Mouse (Mus musculus) urinary bladder, postnatal 25 days (tissue): Measurements from ENCODE around the gene Ide.

Experiments
- DNase-seq: peaks from one replicate; pipeline ENCODE4 v3.0.0; 2022; ENCODE audit warnings: low spot score

Ide gene

GRCm38 (mm10) chr19:37333357-37333756 lies 4.3 kb downstream of the Ide start:
- no peak for DNase-seq

GRCm38 (mm10) chr19:37332726-37333125 lies 4.9 kb downstream of the Ide start:
- no peak for DNase-seq

- DNase-seq = no peak
Observed at GRCm38 (mm10) chr19:37327216-37327615, 10.4 kb downstream of the Ide start.

GRCm38 (mm10) chr19:37323566-37323965 lies 14.1 kb downstream of the Ide start:
- no peak for DNase-seq

GRCm38 (mm10) chr19:37320802-37321619 lies 16.6 kb downstream of the Ide start:
- DNase-seq = no peak

- DNase-seq = no peak
Observed at GRCm38 (mm10) chr19:37317359-37317758, 20.3 kb downstream of the Ide start.

- DNase-seq = no peak
Observed at GRCm38 (mm10) chr19:37315091-37315490, 22.6 kb downstream of the Ide start.

- no peak for DNase-seq
Observed at GRCm38 (mm10) chr19:37311426-37311825, 26.2 kb downstream of the Ide start.

- no peak for DNase-seq
Observed at GRCm38 (mm10) chr19:37310133-37310532, 27.5 kb downstream of the Ide start.

- no peak for DNase-seq
Observed at GRCm38 (mm10) chr19:37308941-37309340, 28.7 kb downstream of the Ide start.

GRCm38 (mm10) chr19:37307826-37308545 lies 29.7 kb downstream of the Ide start:
- DNase-seq = no peak

GRCm38 (mm10) chr19:37306176-37306575 lies 31.5 kb downstream of the Ide start:
- DNase-seq = no peak

GRCm38 (mm10) chr19:37304866-37305265 lies 32.8 kb downstream of the Ide start:
- DNase-seq = no peak

GRCm38 (mm10) chr19:37304006-37304405 lies 33.6 kb downstream of the Ide start:
- DNase-seq = no peak

- no peak for DNase-seq
Observed at GRCm38 (mm10) chr19:37301733-37302132, 35.9 kb downstream of the Ide start.

- DNase-seq = no peak
Observed at GRCm38 (mm10) chr19:37291676-37292075, 46.0 kb downstream of the Ide start.

- DNase-seq = no peak
Observed at GRCm38 (mm10) chr19:37290906-37291305, 46.7 kb downstream of the Ide start.

GRCm38 (mm10) chr19:37284775-37285174 lies 52.9 kb downstream of the Ide start:
- no peak for DNase-seq

- DNase-seq = no peak
Observed at GRCm38 (mm10) chr19:37283166-37283565, 54.5 kb downstream of the Ide start.

GRCm38 (mm10) chr19:37281710-37282109 lies 55.9 kb downstream of the Ide start:
- no peak for DNase-seq

GRCm38 (mm10) chr19:37279194-37279593 lies 58.5 kb downstream of the Ide start:
- no peak for DNase-seq

- no peak for DNase-seq
Observed at GRCm38 (mm10) chr19:37275555-37275954, 62.1 kb downstream of the Ide start.

- DNase-seq = no peak
Observed at GRCm38 (mm10) chr19:37269106-37269505, 68.5 kb downstream of the Ide start.
